Mouse (Mus musculus): ENCODE measurements around the gene Smarca2.
"Not testable (repeated sequence)": the region's sequence is repeated elsewhere in the genome, so short reads cannot be mapped to it uniquely, and the experiment has no call there.

The Smarca2 gene

GRCm38 (mm10) chr19:26690516-26690915 is 85.7 kb downstream of the Smarca2 start:
- in situ Hi-C loops (cut with MboI, MseI) = no loop called here

GRCm38 (mm10) chr19:26697107-26697506 is 92.3 kb downstream of the Smarca2 start:
- in situ Hi-C loops (cut with MboI, MseI) = no loop called here

- in situ Hi-C loops (cut with MboI, MseI) = no loop called here
Observed at GRCm38 (mm10) chr19:26704545-26705209, 99.8 kb downstream of the Smarca2 start.

DNA sequence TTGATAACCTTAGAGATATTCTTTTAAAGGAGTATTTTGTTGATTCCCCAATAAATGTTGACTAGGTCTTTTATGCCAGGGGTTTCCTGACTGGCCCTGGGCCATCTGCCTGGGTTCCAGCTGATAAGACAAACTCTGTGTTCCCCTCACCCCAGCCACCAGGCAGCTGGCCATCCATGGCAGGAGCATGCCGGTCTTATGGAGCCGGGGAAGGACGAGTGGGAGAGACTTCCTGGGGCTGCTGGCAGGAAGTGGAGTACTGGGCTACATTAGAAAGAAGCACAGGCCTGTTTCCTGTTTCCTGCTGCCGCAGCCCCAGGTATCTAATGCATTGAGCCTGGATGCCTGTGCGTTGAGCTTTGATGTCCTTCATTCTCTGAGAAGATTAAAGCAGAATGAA is 102.1 kb downstream of the Smarca2 start:
- in situ Hi-C loops (cut with MboI, MseI) = no loop called here

- in situ Hi-C loops (cut with MboI, MseI) = no loop called here
Observed at GRCm38 (mm10) chr19:26709095-26709494, 104.2 kb downstream of the Smarca2 start.

DNA sequence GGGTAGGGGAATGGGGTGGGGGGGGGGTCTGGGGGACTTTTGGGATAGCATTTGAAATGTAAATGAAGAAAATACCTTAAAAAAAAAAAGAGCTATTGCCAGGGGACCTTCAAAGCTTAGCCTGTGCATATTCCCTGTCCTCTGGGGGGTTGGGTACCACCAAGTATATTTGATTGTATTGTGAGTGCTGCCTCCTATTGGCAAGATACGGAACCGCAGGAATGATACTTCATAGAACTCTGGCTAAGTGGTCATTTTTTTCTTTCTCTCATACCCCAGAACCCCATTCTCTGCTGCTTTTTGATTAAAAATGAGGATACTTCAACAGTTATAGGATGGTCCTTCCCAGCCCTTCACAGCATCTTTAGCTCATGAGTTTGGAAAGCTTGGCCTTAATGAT is 106.4 kb downstream of the Smarca2 start:
- in situ Hi-C loops (cut with MboI, MseI) = no loop called here

GRCm38 (mm10) chr19:26716217-26716616 is 111.4 kb downstream of the Smarca2 start:
- in situ Hi-C loops (cut with MboI, MseI) = no loop called here

DNA sequence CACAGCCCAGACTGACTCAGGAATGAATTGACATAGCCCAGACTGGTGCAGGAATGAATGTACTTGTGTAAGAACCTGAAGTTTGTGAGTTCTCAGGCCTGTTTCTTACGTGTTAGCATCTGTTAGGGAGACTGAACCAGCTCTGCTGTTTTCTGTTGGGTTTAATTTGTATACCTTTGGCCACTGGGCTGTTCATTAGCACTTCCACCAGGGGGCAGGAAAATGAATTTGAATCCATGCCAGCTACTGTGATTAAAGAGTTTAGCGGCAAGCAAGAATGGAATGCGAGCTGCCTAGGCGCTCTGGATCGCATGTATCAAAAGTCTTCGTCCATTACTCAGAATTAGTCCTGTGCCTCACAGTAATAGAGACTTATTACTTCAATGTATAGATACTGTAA is 113.4 kb downstream of the Smarca2 start:
- in situ Hi-C loops (cut with MboI, MseI) = no loop called here

GRCm38 (mm10) chr19:26719161-26719560 is 114.3 kb downstream of the Smarca2 start:
- in situ Hi-C loops (cut with MboI, MseI) = no loop called here

GRCm38 (mm10) chr19:26721741-26722140 is 116.9 kb downstream of the Smarca2 start:
- in situ Hi-C loops (cut with MboI, MseI) = no loop called here

DNA sequence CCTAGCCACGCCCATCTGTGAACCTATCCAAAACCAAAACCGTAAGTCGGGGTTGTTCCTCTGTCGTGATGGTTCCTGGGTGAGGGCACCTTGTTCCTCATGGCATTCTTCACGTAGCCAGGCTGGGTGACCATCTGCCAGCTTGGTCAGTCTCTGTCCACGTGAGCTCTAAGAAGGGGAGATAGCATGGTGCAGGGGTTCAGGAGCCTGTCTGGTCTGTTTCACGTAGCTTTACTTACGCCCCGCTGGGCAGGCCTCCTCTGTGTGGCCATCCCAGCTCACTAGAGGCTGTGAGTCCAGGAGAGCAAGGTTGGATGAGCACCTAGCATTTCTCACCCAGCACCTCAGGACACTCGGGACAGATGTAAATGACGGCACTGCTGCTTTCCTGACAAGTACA is 119.0 kb downstream of the Smarca2 start:
- in situ Hi-C loops (cut with MboI, MseI) = no loop called here

DNA sequence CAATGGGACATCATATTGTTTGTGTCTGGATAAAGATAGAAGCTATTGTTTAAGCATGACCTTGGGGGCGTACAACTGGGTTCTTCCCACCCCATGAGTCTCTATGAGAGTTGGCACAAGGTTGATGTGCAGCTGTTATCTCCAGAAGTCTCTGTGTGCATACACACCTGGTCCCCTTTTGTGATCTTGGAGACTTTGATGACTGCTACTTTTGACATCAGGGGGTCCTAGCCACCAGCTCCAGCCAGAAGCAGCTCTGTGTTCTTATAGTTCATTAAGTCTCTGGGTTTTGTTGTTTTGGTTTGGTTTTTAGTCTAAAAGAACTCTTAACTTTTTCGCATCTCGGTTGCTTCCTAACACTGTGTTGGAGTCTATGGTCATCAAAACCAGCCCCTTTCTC is 119.8 kb downstream of the Smarca2 start:
- in situ Hi-C loops (cut with MboI, MseI) = no loop called here

- in situ Hi-C loops (cut with MboI, MseI) = no loop called here
Observed at GRCm38 (mm10) chr19:26727796-26728195, 122.9 kb downstream of the Smarca2 start.

DNA sequence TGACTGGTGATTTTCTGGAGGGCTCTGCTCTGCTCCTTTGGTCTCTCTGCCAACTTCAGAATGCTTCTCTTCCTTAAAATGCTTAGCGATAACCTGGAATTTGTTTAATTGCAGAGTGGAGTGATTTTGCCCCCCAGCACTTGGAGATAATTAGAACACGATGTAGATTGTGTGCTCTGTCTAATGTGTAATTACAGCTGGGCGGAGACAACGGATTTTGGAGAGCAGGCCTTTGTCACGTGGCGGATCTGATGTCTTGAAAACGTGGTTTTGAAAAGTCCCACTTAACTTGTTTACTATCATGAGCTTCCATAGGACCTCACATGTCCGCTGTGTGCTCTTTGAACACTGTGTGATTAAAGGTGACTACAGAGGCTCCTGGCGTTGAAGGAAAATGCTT is 125.6 kb downstream of the Smarca2 start:
- in situ Hi-C loops (cut with MboI, MseI) = loop anchor here (10.0 kb wide), 1 partner anchor 694 kb away; the partner anchor contains the start of gene Pum3

DNA sequence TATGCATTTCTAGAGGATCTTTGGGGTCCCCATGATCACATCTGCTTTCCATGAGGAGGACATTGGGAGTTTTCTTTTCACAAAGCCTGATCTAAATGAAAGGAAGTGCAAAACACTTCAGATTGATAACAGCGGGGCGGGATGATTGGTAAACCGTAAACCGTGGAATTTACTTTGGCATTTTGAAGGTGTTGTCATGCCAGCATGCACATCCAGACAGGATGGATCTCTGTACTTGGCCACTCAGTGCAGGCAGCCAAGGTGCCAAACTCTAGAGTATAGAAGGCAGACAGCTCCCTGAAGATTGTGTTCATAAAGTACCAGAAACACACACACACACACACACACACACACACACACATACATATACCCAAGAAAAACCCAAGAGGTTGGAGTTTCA is 126.3 kb downstream of the Smarca2 start:
- in situ Hi-C loops (cut with MboI, MseI) = loop anchor here (10.0 kb wide), 1 partner anchor 694 kb away; the partner anchor contains the start of gene Pum3

DNA sequence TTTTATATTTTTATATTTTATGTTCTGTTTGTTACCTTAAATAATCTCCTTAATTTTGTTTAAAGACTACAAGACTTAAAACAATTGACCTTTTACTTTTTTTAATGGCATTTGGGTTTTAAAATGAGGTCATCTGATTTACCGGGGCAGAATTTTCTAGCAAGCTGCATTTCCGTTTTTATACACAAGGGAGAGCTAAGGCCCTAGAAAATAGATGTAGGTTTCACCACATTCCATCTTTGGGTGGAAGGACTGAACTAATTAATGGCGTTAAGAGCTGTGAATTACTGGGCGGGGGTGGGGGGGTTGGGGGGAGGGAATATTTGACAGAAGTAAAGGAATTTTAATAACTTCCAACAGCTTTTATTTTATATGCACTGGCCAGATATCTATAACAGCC is 127.0 kb downstream of the Smarca2 start:
- in situ Hi-C loops (cut with MboI, MseI) = loop anchor here (10.0 kb wide), 1 partner anchor 693 kb away; the partner anchor contains the start of gene Pum3

DNA sequence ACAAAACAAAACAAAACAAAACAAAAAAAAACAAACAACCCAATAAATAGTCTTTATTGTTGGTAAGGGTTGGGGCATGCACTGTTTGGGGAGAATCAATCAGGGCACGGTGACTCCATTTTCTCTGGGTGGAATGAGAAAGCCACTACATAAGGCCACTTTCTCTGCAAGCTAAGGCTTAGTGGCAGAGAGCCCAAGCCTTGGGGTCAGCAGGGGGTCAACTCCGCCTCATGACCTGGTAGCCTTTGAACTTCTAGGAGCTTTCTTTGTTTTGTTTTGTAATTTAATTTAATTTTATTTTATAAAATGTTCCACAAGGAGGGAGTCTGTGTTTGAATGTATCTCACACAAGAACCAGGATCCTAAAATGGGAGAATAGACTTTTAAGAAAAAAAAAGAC is 128.2 kb downstream of the Smarca2 start:
- in situ Hi-C loops (cut with MboI, MseI) = loop anchor here (10.0 kb wide), 1 partner anchor 692 kb away; the partner anchor contains the start of gene Pum3

- in situ Hi-C loops (cut with MboI, MseI) = loop anchor here (10.0 kb wide), 1 partner anchor 691 kb away; the partner anchor contains the start of gene Pum3
Observed at GRCm38 (mm10) chr19:26733546-26734100, 128.8 kb downstream of the Smarca2 start.

GRCm38 (mm10) chr19:26734704-26735109 is 129.9 kb downstream of the Smarca2 start:
- in situ Hi-C loops (cut with MboI, MseI) = loop anchor here (10.0 kb wide), 1 partner anchor 690 kb away; the partner anchor contains the start of gene Pum3

- in situ Hi-C loops (cut with MboI, MseI) = not testable (repeated sequence)
Observed at GRCm38 (mm10) chr19:26745021-26745420, 140.2 kb downstream of the Smarca2 start.

DNA sequence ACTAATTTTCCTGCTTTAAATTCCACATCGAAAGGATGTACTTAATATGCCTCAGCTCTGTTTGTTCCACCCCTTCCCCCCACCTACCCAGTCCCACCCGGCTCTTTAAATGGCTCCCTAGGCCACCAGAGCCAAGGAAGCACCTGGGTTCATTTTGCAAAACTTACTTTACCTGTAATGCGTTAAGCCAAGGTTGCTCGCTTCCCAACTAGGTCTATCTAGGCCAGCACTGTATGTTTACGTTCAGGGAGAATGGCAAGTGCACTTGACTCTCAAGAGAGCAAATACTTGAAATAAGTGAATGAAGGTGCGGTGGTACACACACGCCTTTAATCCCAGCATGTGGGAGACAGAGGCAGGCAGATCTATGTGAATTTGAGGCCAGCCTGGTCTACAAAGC is 140.7 kb downstream of the Smarca2 start:
- in situ Hi-C loops (cut with MboI, MseI) = no loop called here

- in situ Hi-C loops (cut with MboI, MseI) = no loop called here
Observed at GRCm38 (mm10) chr19:26746290-26746689, 141.4 kb downstream of the Smarca2 start.
